Mouse (Mus musculus) liver (tissue): Measurements from ENCODE around the gene Lect2.

Experiments used
- DNase-seq: peaks from one replicate; pipeline ENCODE4 v3.0.0-alpha.2; 2020; ENCODE audit warnings: mixed read lengths

Lect2 gene

GRCm38 (mm10) chr13:56548401-56548800 lies at the start of gene Lect2:
TSS of gene Lect2 (minus strand) at chr13:56548502.
- peak; percentile 18 for DNase-seq

- no peak for DNase-seq
Measured at GRCm38 (mm10) chr13:56597296-56597695, 49.0 kb upstream of the Lect2 start.

GRCm38 (mm10) chr13:56595246-56595645 lies 46.9 kb upstream of the Lect2 start:
- DNase-seq, result no peak

- DNase-seq, result peak; percentile 24
Measured at GRCm38 (mm10) chr13:56593961-56594391, 45.7 kb upstream of the Lect2 start.

GRCm38 (mm10) chr13:56593196-56593595 lies 44.9 kb upstream of the Lect2 start:
- DNase-seq, result no peak

- DNase-seq, result no peak
Measured at GRCm38 (mm10) chr13:56591939-56592338, 43.6 kb upstream of the Lect2 start.

- no peak for DNase-seq
Measured at GRCm38 (mm10) chr13:56591191-56591590, 42.9 kb upstream of the Lect2 start.

GRCm38 (mm10) chr13:56590202-56590601 lies 41.9 kb upstream of the Lect2 start:
- DNase-seq, result no peak

- DNase-seq, result no peak
Measured at GRCm38 (mm10) chr13:56588454-56589117, 40.3 kb upstream of the Lect2 start.

- no peak for DNase-seq
Measured at GRCm38 (mm10) chr13:56586046-56586445, 37.7 kb upstream of the Lect2 start.

GRCm38 (mm10) chr13:56582720-56583119 lies 34.4 kb upstream of the Lect2 start:
- DNase-seq, result no peak

GRCm38 (mm10) chr13:56581961-56582434 lies 33.7 kb upstream of the Lect2 start:
- peak; percentile 67 for DNase-seq

- DNase-seq, result no peak
Measured at GRCm38 (mm10) chr13:56581512-56581911, 33.2 kb upstream of the Lect2 start.

GRCm38 (mm10) chr13:56580450-56580849 lies 32.1 kb upstream of the Lect2 start:
- no peak for DNase-seq

GRCm38 (mm10) chr13:56578097-56578496 lies 29.8 kb upstream of the Lect2 start:
- no peak for DNase-seq

- peak; percentile 65 for DNase-seq
Measured at GRCm38 (mm10) chr13:56575701-56576321, 27.5 kb upstream of the Lect2 start.

GRCm38 (mm10) chr13:56575074-56575473 lies 26.8 kb upstream of the Lect2 start:
- no peak for DNase-seq

GRCm38 (mm10) chr13:56571645-56572044 lies 23.3 kb upstream of the Lect2 start:
- DNase-seq, result no peak

- no peak for DNase-seq
Measured at GRCm38 (mm10) chr13:56566336-56566735, 18.0 kb upstream of the Lect2 start.

- DNase-seq, result peak; percentile 35
Measured at GRCm38 (mm10) chr13:56563075-56563474, 14.8 kb upstream of the Lect2 start.

- DNase-seq, result peak; percentile 20
Measured at GRCm38 (mm10) chr13:56561129-56561528, 12.8 kb upstream of the Lect2 start.

- no peak for DNase-seq
Measured at GRCm38 (mm10) chr13:56559841-56560370, 11.6 kb upstream of the Lect2 start.

GRCm38 (mm10) chr13:56558811-56559210 lies 10.5 kb upstream of the Lect2 start:
- DNase-seq, result no peak

- no peak for DNase-seq
Measured at GRCm38 (mm10) chr13:56556701-56557100, 8.4 kb upstream of the Lect2 start.
